Mouse (Mus musculus) testis, adult 2 months (tissue): ENCODE measurements around the gene Lhpp. TPM values are rescaled to one million over a fixed set of nuclear protein-coding genes. Genes with fewer than 3 reads are reported as not detected.

Source experiments
- H3K27ac ChIP-seq: fragments of 200-500 bp; 2 replicates; pipeline ENCODE4 v1.5.1; 2012; ENCODE audit warnings: low read depth, low read length; ENCODE audit not compliant: control insufficient read depth, insufficient read depth
- H3K27me3 ChIP-seq: fragments of 200-500 bp; 2 replicates; pipeline ENCODE4 v1.6.1; 2012; ENCODE audit warnings: mild to moderate bottlenecking, low read length, moderate library complexity; ENCODE audit not compliant: control insufficient read depth, insufficient read depth
- H3K36me3 ChIP-seq: fragments of 200-500 bp; 2 replicates; pipeline ENCODE4 v1.6.1; 2012; ENCODE audit warnings: mild to moderate bottlenecking, low read length; ENCODE audit not compliant: control insufficient read depth, insufficient read depth
- H3K4me1 ChIP-seq: fragments of 200-500 bp; 2 replicates; pipeline ENCODE4 v1.6.1; 2012; ENCODE audit warnings: low read length; ENCODE audit not compliant: control insufficient read depth, insufficient read depth
- H3K4me3 ChIP-seq: fragments of 200-500 bp; 2 replicates; pipeline ENCODE4 v1.5.1; 2012; ENCODE audit warnings: low read depth, mild to moderate bottlenecking, low read length, moderate library complexity, mixed read lengths; ENCODE audit not compliant: control insufficient read depth
- CTCF ChIP-seq: fragments of 200-500 bp; IDR thresholded peaks from 2 replicates; pipeline ENCODE4 v1.5.1; 2012; ENCODE audit warnings: low read depth, mild to moderate bottlenecking, inconsistent platforms, low read length, moderate library complexity; ENCODE audit not compliant: control insufficient read depth, insufficient read depth, insufficient replicate concordance
- POLR2A ChIP-seq: fragments of 200-500 bp; IDR thresholded peaks from 2 replicates; pipeline ENCODE4 v1.6.1; 2012; ENCODE audit warnings: low read depth, mild to moderate bottlenecking, inconsistent platforms, low read length, moderate library complexity; ENCODE audit not compliant: control insufficient read depth
- polyA plus RNA-seq: library from polyadenylated mRNA; depleted of rRNA; stranded (reverse); fragments of >200 nt; gene quantifications from 2 replicates; pipeline ENCODE4 v1.2.3, GENCODE M21; 2012

The Lhpp gene
- polyA plus RNA-seq, 1 experiment: 7.3 TPM

DNA sequence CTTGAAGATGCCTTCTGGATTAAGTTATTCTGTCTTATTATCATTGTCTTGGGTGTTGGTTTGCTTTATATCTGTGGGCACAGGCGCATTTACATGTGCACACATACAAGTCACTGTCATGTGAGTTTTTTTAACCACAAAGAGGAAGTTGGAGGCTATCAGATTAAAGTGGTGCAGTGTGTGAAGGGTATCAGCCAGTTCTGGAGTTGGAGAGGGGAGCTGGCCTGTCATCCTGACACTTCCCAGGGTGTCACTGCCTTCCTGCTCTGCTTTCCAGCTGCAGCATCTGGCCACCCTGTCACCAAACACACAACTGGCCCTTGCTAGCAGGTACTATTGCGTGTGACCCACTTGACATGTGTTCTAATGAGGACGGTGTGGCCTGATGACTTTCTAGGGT, 76.1 kb downstream of the Lhpp start:
- Histone ChIP-seq H3K27me3 (no peaks in the 10 kb centered on the region), H3K4me1 (peaks cover 4% of the 10 kb centered on the region), H3K36me3 (no peaks in the 10 kb centered on the region), H3K4me3 (no peak overlapping the region), H3K27ac (no peak overlapping the region)
- no peak for TF ChIP-seq CTCF
- TF ChIP-seq POLR2A: no peak

DNA sequence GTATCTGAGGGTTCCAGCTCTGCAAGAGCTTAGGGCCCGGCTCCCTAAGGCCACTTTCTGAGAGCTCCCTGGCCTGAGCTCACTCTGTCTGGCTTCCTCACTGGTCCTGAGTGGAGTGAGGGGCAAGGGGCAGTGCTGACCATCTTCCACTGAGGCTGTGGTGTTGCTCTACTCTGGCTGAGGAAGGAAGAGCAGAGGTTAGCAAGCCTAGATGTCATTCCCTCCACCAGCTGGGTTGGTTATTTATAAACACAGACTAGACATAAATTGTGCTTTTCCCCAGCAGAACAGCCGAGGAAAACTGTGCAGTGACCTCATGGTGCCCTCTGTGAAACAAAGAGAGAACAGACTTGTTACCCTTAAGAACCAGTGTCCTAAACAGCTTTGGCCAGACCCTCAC, 77.5 kb downstream of the Lhpp start:
- Histone ChIP-seq H3K4me3 (no peak overlapping the region), H3K36me3 (no peaks in the 10 kb centered on the region), H3K27ac (no peak overlapping the region), H3K27me3 (no peaks in the 10 kb centered on the region), H3K4me1 (peaks cover 4% of the 10 kb centered on the region)
- TF ChIP-seq POLR2A: no peak
- no peak for TF ChIP-seq CTCF

DNA sequence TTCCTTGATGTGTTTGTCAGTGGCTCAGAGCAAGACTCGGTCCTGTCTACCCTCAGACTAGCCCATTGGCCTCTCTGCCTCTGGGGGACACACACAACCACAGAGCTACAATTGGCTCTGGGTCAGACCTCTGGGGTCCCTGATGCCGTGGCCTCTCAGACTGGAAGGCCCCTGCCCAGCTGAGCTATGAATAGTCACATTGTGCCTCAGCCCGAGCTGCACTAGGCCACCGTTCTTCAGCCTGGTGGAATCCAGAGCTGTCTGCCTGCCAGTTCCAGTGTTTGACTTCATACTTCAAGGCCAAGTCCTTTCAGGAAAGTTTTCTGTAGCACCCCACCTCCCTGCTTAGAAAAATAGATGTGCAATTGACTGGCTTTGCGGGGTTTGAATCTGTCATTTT, 78.3 kb downstream of the Lhpp start:
- peaks cover 4% of the 10 kb centered on the region for H3K4me1 ChIP-seq
- H3K27ac ChIP-seq: no peak overlapping the region
- H3K36me3 ChIP-seq: no peaks in the 10 kb centered on the region
- TF ChIP-seq POLR2A (no peak), CTCF (no peak)
- H3K4me3 ChIP-seq: no peak overlapping the region
- H3K27me3 ChIP-seq: no peaks in the 10 kb centered on the region

DNA sequence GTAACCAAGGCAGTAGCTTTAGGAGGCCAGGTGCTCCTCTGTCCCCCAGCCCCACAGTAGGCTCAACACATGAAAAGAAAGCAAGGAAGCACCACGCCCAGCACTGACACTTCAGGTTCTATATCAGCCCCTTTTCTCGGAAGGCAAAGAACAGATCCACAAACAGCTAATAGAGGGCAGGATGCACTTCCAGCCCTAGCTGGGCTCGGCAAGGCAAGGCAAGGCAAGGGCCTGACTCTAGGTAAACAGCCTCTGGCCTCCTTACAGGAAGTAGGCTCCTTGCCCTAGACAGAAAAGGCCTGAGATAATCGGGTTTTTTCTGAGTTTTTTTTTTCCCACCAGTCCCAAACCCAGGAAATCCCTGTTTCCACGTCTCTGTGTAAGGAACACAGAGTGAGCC, 79.3 kb downstream of the Lhpp start:
- no peak for TF ChIP-seq CTCF
- TF ChIP-seq POLR2A: no peak
- no peaks in the 10 kb centered on the region for H3K36me3 ChIP-seq
- H3K4me3 ChIP-seq: no peak overlapping the region
- H3K4me1 ChIP-seq: peaks cover 4% of the 10 kb centered on the region
- H3K27ac ChIP-seq: no peak overlapping the region
- no peaks in the 10 kb centered on the region for H3K27me3 ChIP-seq

DNA sequence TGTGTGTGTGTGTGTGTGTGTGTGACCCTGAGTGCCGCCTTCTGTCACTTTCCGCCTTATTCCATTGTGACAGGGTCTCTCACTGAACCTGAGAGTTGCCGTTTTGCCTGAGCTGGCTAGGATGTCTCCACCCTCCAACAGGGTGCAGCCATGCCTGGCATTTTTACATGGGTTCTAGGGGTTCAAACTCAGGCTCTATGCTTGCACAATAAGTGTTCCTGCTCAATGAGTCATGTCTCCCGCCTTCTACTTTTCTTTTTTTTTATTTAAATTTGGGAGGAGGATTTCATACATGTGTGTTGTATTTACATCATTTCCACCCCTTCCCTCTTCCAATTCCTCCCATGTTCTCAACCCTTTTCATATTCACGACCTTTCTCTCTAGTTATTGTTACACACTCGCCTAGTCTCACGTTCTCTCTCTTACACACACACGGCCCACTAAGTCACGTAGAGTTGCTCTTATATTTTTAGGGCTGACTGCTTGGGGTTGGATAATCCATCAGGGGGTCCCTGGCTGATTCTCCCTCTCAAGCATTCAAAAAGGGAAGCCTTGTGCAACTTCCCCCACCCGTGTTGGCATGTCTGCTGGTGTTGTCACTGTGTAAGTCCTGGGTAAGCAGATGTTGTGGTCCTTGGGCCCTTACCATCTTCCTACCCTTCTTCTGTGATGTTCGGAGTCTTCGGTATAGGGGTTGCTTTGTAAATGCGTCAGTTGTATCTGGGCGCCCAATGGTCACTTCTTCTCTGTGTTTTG, 80.5 kb downstream of the Lhpp start:
- peaks cover 4% of the 10 kb centered on the region for H3K4me1 ChIP-seq
- TF ChIP-seq POLR2A (no peak), CTCF (no peak)
- no peak overlapping the region for H3K4me3 ChIP-seq
- H3K27ac ChIP-seq: no peak overlapping the region
- H3K27me3 ChIP-seq: no peaks in the 10 kb centered on the region
- H3K36me3 ChIP-seq: no peaks in the 10 kb centered on the region

DNA sequence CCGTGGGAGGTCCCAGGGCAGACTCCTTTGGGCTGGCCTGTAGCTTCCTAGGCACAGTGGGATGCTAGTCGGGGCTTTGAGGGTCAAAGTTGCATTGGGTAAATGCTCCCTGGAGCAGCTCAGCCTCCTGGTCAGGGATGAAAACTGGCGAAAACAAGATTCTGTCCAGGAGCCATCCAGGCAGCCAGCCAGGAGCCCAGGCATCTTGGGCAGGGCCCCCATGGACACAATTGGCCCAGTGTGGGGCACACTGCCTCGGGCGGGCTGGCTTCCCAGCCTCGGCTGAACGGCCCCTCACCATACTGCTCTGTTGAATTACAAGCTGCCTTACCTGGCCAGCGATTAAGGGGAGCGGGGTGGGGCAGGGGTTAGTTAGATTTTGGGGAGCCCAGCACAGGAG, 82.3 kb downstream of the Lhpp start:
- Histone ChIP-seq H3K27ac (no peak overlapping the region), H3K4me3 (no peak overlapping the region), H3K4me1 (no peaks in the 10 kb centered on the region), H3K36me3 (no peaks in the 10 kb centered on the region), H3K27me3 (no peaks in the 10 kb centered on the region)
- TF ChIP-seq CTCF (no peak), POLR2A (no peak)

DNA sequence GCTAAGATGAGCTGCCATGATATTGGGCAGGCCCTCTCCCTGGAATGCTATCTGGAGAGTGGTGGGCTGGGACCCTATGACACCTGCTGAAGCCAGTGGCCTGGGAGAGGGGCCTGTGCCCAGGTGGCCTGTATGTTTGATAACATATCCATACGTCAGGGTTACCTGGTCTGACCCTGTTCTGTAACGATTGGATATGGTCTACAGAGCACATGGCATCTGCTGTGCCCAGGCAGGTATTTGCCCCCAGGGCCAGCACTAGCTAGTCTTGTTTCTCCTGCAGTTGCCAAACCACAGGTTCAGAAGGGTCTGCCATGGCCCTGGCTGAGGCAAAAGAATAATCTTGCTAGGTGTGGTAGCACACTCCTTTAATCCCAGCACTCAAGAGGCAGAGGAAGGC, 83.1 kb downstream of the Lhpp start:
- no peak overlapping the region for H3K4me3 ChIP-seq
- no peaks in the 10 kb centered on the region for H3K36me3 ChIP-seq
- TF ChIP-seq CTCF: no peak
- TF ChIP-seq POLR2A: no peak
- H3K27me3 ChIP-seq: no peaks in the 10 kb centered on the region
- H3K4me1 ChIP-seq: no peaks in the 10 kb centered on the region
- H3K27ac ChIP-seq: no peak overlapping the region

DNA sequence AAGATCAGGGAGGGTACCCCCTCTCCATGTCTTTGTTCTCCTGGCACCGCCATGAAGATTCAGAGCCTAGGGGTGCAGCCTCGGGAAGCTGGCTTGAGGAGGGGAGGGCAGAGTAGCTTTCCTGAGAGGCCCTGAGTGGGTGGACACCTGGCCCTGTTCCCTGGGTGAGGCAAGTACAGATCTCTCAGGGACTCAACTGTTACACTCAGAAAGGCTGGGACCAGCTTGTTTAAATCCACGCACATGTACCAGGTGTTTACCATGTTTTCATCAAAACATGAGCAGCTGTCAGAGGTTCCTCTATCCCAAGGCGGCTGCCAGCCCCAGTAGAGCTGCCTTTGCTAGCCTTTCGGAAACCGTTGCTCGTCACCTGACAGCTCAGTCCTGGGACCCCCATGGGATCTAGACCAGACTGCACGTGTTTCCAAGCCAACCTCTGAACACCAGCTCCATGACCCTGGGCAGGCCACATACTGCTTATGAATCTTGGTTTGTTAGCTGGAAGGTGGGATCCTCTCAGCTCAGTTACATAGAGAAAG, 86.9 kb downstream of the Lhpp start:
- H3K27me3 ChIP-seq: no peaks in the 10 kb centered on the region
- H3K4me3 ChIP-seq: no peak overlapping the region
- H3K4me1 ChIP-seq: no peaks in the 10 kb centered on the region
- TF ChIP-seq POLR2A: no peak
- TF ChIP-seq CTCF: no peak
- no peak overlapping the region for H3K27ac ChIP-seq
- H3K36me3 ChIP-seq: no peaks in the 10 kb centered on the region
